Mouse (Mus musculus) ES-Bruce4 (cell line): ENCODE data around the gene Elp4.

ENCODE experiments used
- EP300 ChIP-seq: IDR thresholded peaks from 2 replicates; pipeline ENCODE4 v1.6.1; 2011; ENCODE audit warnings: low read depth, low read length; ENCODE audit not compliant: insufficient read depth
- POLR2A ChIP-seq: IDR thresholded peaks from one replicate; pipeline ENCODE4 v1.8.1; 2011; ENCODE audit warnings: low read length; ENCODE audit not compliant: insufficient read depth

DNA sequence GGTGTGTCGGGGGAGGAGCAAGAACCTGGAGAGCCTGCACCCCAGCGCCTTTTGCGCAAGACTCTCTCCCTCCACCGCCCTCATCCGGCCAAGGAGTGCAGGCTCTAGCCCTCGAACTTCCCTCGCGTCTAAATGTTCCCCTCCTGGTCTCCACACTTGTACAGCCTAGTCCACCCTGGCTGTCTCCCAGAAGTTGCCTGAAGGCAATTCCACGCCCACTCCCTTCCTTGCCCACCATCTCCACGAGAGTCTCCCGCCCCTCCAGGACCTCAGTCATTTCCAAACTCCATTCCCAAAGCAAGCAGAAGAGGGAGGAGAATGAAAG is 236.8 kb downstream of the Elp4 start:
- TF ChIP-seq EP300 (no peak), POLR2A (no peak)
